Mouse (Mus musculus) liver, embryonic 13.5 days (tissue): Measurements from ENCODE around the gene Piwil1. TPM values are rescaled to one million over a fixed set of nuclear protein-coding genes. Genes with fewer than 3 reads are reported as not detected.

Source experiments
- ATAC-seq: fragments of 200-750 bp; cut with Nextera tagmentation; 2 replicates; pipeline ENCODE4 v1.8.0; 2017; ENCODE audit warnings: low read depth, mild to moderate bottlenecking, moderate number of reproducible peaks, moderate library complexity
- DNase-seq: peaks from one replicate; pipeline ENCODE4 v3.0.0; 2022
- H3K27ac ChIP-seq: fragments of 300-500 bp; sonication (generic); 2 replicates; pipeline ENCODE4 v1.5.1; 2015; ENCODE audit warnings: moderate library complexity, mild to moderate bottlenecking, inconsistent platforms
- H3K27me3 ChIP-seq: fragments of 300-500 bp; sonication (generic); 2 replicates; pipeline ENCODE4 v1.6.1; 2015; ENCODE audit warnings: mild to moderate bottlenecking, inconsistent platforms
- H3K36me3 ChIP-seq: fragments of 300-500 bp; sonication (generic); 2 replicates; pipeline ENCODE4 v1.6.1; 2015; ENCODE audit warnings: mild to moderate bottlenecking, inconsistent platforms
- H3K4me1 ChIP-seq: fragments of 300-500 bp; sonication (generic); replicated peaks from 2 replicates; pipeline ENCODE4 v1.6.1; 2015; ENCODE audit warnings: inconsistent platforms
- H3K4me2 ChIP-seq: fragments of 300-500 bp; sonication (generic); 2 replicates; pipeline ENCODE4 v1.6.1; 2015; ENCODE audit warnings: inconsistent platforms, mild to moderate bottlenecking, moderate library complexity
- H3K4me3 ChIP-seq: fragments of 300-500 bp; sonication (generic); replicated peaks from 2 replicates; pipeline ENCODE4 v1.5.1; 2015; ENCODE audit warnings: mild to moderate bottlenecking, inconsistent platforms
- H3K9ac ChIP-seq: fragments of 300-500 bp; sonication (generic); 2 replicates; pipeline ENCODE4 v1.6.1; 2015; ENCODE audit warnings: mild to moderate bottlenecking, inconsistent platforms
- H3K9me3 ChIP-seq: fragments of 300-500 bp; sonication (generic); replicated peaks from 2 replicates; pipeline ENCODE4 v1.6.1; 2016; ENCODE audit warnings: inconsistent platforms
- WGBS: fragments of 180-500 bp; shearing (Covaris S2); methylation state at CpG from one replicate; pipeline ENCODE4 v1.1.7; 2015; ENCODE audit not compliant: insufficient replicate concordance; 5-methylcytosine and 5-hydroxymethylcytosine counted together
- polyA plus RNA-seq: library from polyadenylated mRNA; unstranded; fragments of >200 nt; fragmentation: Nextera tagmentation; extraction: Ambion mirVana; gene quantifications from 2 replicates; pipeline ENCODE4 v1.2.1, GENCODE M21; 2015

Gene Piwil1
- polyA plus RNA-seq, 1 experiment from 2014 or later: not detected

DNA sequence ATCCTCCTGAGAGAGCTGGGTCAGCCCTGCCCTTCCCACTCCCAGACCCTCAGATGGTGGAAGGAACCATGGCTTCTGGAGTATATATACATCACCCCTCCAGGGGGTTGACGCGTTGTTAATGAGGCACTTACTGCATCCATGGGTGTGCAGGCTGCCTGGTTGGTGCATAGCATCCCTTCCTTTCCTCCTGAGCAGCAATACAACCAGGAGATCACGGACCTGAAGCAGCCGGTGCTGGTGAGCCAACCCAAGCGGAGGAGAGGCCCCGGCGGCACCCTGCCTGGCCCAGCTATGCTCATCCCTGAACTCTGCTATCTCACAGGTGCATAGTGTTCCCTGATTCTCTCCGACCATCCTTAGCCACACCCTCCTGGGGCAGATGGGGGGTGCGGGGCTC is 42.9 kb downstream of the Piwil1 start:
- WGBS: 56% methylated on average over 9 of the region's 9 CpGs
- Histone ChIP-seq H3K9ac (no peak overlapping the region), H3K4me1 (no peaks in the 10 kb centered on the region), H3K9me3 (no peaks in the 10 kb centered on the region), H3K36me3 (no peaks in the 10 kb centered on the region), H3K4me2 (no peak overlapping the region), H3K27me3 (no peaks in the 10 kb centered on the region), H3K27ac (no peak overlapping the region), H3K4me3 (no peak overlapping the region)
- DNase-seq (no peak), ATAC-seq (no peak)

- DNase-seq (no peak), ATAC-seq (no peak)
- WGBS: 62% methylated on average over 8 of the region's 8 CpGs
- H3K27ac ChIP-seq: no peak overlapping the region
- no peaks in the 10 kb centered on the region for H3K27me3 ChIP-seq
- no peak overlapping the region for H3K9ac ChIP-seq
- no peak overlapping the region for H3K4me3 ChIP-seq
- H3K4me2 ChIP-seq: no peak overlapping the region
- no peaks in the 10 kb centered on the region for H3K9me3 ChIP-seq
- H3K4me1 ChIP-seq: no peaks in the 10 kb centered on the region
- H3K36me3 ChIP-seq: no peaks in the 10 kb centered on the region
Observed at GRCm38 (mm10) chr5:128746261-128746660, 43.9 kb downstream of the Piwil1 start.

- H3K27me3 ChIP-seq: no peaks in the 10 kb centered on the region
- DNase-seq: no peak
- H3K4me2 ChIP-seq: no peak overlapping the region
- no peaks in the 10 kb centered on the region for H3K4me1 ChIP-seq
- no peak for ATAC-seq
- H3K27ac ChIP-seq: no peak overlapping the region
- H3K9me3 ChIP-seq: peaks cover 10% of the 10 kb centered on the region; the same call in 1 of the 2 replicates
- H3K9ac ChIP-seq: no peak overlapping the region
- 35% methylated on average over 8 of the region's 8 CpGs for WGBS
- no peaks in the 10 kb centered on the region for H3K36me3 ChIP-seq
- no peak overlapping the region for H3K4me3 ChIP-seq
Observed at GRCm38 (mm10) chr5:128761118-128761517, 58.8 kb downstream of the Piwil1 start.

DNA sequence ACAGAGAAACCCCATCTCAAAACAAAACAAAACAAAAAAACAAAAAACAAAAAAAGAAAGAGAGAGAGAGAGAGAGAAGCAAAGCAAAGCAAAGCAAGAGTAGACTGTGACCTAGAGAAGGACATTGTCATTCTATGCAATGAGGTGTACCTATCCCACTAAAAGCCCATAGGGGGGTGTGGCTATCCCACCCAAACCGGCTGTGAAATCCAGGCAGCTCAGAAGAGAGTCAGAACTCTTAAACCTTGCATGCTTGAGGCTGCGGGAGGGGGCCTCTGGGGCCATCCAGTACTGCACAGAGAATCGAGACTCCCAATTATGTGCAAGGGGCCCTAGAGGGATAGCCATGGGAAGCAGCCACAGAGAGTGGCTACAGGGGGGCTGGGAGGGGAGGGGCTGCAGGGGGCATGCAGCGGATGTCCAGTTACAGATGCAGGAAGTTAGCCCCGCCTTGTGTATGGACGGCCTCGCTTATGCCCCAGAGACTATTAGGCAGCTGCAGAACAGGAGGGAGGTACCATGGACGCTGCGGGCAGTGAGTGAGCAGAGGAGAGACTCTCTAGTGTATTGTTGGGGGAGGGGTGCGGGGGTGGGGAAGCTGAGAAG is 66.8 kb downstream of the Piwil1 start:
- ATAC-seq: no peak
- no peak overlapping the region for H3K4me2 ChIP-seq
- no peaks in the 10 kb centered on the region for H3K27me3 ChIP-seq
- H3K9ac ChIP-seq: no peak overlapping the region
- no peak for DNase-seq
- 12% methylated on average over 10 of the region's 10 CpGs for WGBS
- H3K4me3 ChIP-seq: no peak overlapping the region
- H3K4me1 ChIP-seq: no peaks in the 10 kb centered on the region
- H3K36me3 ChIP-seq: no peaks in the 10 kb centered on the region
- no peak overlapping the region for H3K27ac ChIP-seq
- 0 out of 2 replicates have a peak, but pooled peaks cover 4% of the 10 kb centered on the region for H3K9me3 ChIP-seq

DNA sequence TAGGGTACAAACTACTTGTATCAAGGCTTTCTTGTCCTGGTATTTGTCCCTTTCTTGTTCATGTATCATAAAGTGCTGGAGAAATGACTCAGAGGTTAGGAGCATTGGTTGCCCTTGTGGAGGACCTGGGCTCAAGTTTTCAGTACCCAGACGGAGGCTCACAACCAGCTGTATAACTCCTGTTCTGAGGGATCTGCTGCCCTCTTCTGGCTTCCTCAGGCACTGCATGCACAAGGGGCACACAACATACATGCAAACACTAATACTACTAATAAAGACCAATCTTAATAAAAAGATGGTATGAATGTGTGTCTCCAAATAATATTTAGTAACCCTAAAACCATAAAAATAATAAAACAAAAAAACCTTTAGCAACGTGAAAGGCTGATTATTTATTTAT is 74.1 kb downstream of the Piwil1 start:
- no peak overlapping the region for H3K27ac ChIP-seq
- H3K36me3 ChIP-seq: no peaks in the 10 kb centered on the region
- peaks cover 18% of the 10 kb centered on the region; the same call in 1 of the 2 replicates for H3K9me3 ChIP-seq
- no peak overlapping the region for H3K9ac ChIP-seq
- H3K27me3 ChIP-seq: no peaks in the 10 kb centered on the region
- 46% methylated on average over 2 of the region's 2 CpGs for WGBS
- no peaks in the 10 kb centered on the region for H3K4me1 ChIP-seq
- no peak overlapping the region for H3K4me2 ChIP-seq
- no peak for ATAC-seq
- H3K4me3 ChIP-seq: no peak overlapping the region
- no peak for DNase-seq

GRCm38 (mm10) chr5:128781621-128782020 is 79.3 kb downstream of the Piwil1 start:
- no peaks in the 10 kb centered on the region for H3K27me3 ChIP-seq
- H3K27ac ChIP-seq: no peak overlapping the region
- H3K9me3 ChIP-seq: peaks cover 10% of the 10 kb centered on the region; the same call in 1 of the 2 replicates
- H3K9ac ChIP-seq: no peak overlapping the region
- 61% methylated on average over 22 of the region's 22 CpGs for WGBS
- no peak overlapping the region for H3K4me3 ChIP-seq
- H3K4me2 ChIP-seq: no peak overlapping the region
- H3K4me1 ChIP-seq: no peaks in the 10 kb centered on the region
- DNase-seq: no peak
- ATAC-seq: no peak
- H3K36me3 ChIP-seq: no peaks in the 10 kb centered on the region

GRCm38 (mm10) chr5:128800592-128800991 is 98.3 kb downstream of the Piwil1 start:
- H3K36me3 ChIP-seq: no peaks in the 10 kb centered on the region
- WGBS: 75% methylated on average over 5 of the region's 5 CpGs
- no peak overlapping the region for H3K4me2 ChIP-seq
- H3K27ac ChIP-seq: no peak overlapping the region
- no peak overlapping the region for H3K9ac ChIP-seq
- peaks cover 19% of the 10 kb centered on the region; the same call in 1 of the 2 replicates for H3K9me3 ChIP-seq
- no peak overlapping the region for H3K4me3 ChIP-seq
- H3K4me1 ChIP-seq: no peaks in the 10 kb centered on the region
- DNase-seq (no peak), ATAC-seq (no peak)
- H3K27me3 ChIP-seq: no peaks in the 10 kb centered on the region

Other genes starting within 250 kb of the Piwil1 start
- gene Fzd10, start 101.7 kb upstream of the Piwil1 start, polyA plus RNA-seq: 0.02 TPM in 1 of 2 replicates, not detected in the other